Mouse (Mus musculus): ENCODE measurements around the gene Bphl. TPM values are rescaled to one million over a fixed set of nuclear protein-coding genes. Genes with fewer than 3 reads are reported as not detected.

Gene Bphl
- total RNA-seq (2021) = 10 to 100 TPM; 28.5 to 32.1 TPM

GRCm38 (mm10) chr13:34037172-34038055 is at the start of gene Bphl:
Bphl (plus strand) TSS chr13:34037597.
- DNase-seq (ENCODE audit: extremely low spot score in 1 of 2, low spot score in 2 of 2) = peak; percentile 89 to 96
- intact Hi-C loops (cut with DNase I) = no loop called here

GRCm38 (mm10) chr13:33989625-33990024 is 47.8 kb upstream of the Bphl start:
- intact Hi-C loops (cut with DNase I) = no loop called here
- no peak for DNase-seq (ENCODE audit: extremely low spot score in 1 of 2, low spot score in 2 of 2)

- intact Hi-C loops (cut with DNase I) = no loop called here
- DNase-seq (ENCODE audit: extremely low spot score in 1 of 2, low spot score in 2 of 2) = peak; percentile 42 to 81
Measured at GRCm38 (mm10) chr13:33995197-33995596, 42.2 kb upstream of the Bphl start.

GRCm38 (mm10) chr13:34002058-34003006 is 35.1 kb upstream of the Bphl start, which contains the start of the genes Ripk1 and Serpinb6a:
Ripk1 (plus strand) TSS chr13:34002363.
Serpinb6a (minus strand) TSS chr13:34002794.
- intact Hi-C loops (cut with DNase I) = no loop called here
- peak; percentile 84 to 96 for DNase-seq (ENCODE audit: extremely low spot score in 1 of 2, low spot score in 2 of 2)

GRCm38 (mm10) chr13:34003058-34003457 is 34.3 kb upstream of the Bphl start:
- intact Hi-C loops (cut with DNase I) = no loop called here
- DNase-seq (ENCODE audit: extremely low spot score in 1 of 2, low spot score in 2 of 2) = peak in 1 of 2 experiments; percentile 11

GRCm38 (mm10) chr13:34007234-34007633 is 30.2 kb upstream of the Bphl start:
- no peak for DNase-seq (ENCODE audit: extremely low spot score in 1 of 2, low spot score in 2 of 2)
- intact Hi-C loops (cut with DNase I) = no loop called here

GRCm38 (mm10) chr13:34016927-34017569 is 20.3 kb upstream of the Bphl start:
- intact Hi-C loops (cut with DNase I) = no loop called here
- DNase-seq (ENCODE audit: extremely low spot score in 1 of 2, low spot score in 2 of 2) = no peak

- intact Hi-C loops (cut with DNase I) = no loop called here
- DNase-seq (ENCODE audit: extremely low spot score in 1 of 2, low spot score in 2 of 2) = no peak
Measured at GRCm38 (mm10) chr13:34018521-34018920, 18.9 kb upstream of the Bphl start.

- DNase-seq (ENCODE audit: extremely low spot score in 1 of 2, low spot score in 2 of 2) = no peak
- intact Hi-C loops (cut with DNase I) = no loop called here
Measured at GRCm38 (mm10) chr13:34021998-34022397, 15.4 kb upstream of the Bphl start.

GRCm38 (mm10) chr13:34032041-34032440 is 5.4 kb upstream of the Bphl start:
- DNase-seq (ENCODE audit: extremely low spot score in 1 of 2, low spot score in 2 of 2) = no peak
- intact Hi-C loops (cut with DNase I) = no loop called here

- intact Hi-C loops (cut with DNase I) = no loop called here
- no peak for DNase-seq (ENCODE audit: extremely low spot score in 1 of 2, low spot score in 2 of 2)
Measured at GRCm38 (mm10) chr13:34035424-34035823, 2.0 kb upstream of the Bphl start.

- no peak for DNase-seq (ENCODE audit: extremely low spot score in 1 of 2, low spot score in 2 of 2)
- intact Hi-C loops (cut with DNase I) = no loop called here
Measured at GRCm38 (mm10) chr13:34036726-34037125, 671 bp upstream of the Bphl start.

- no peak for DNase-seq (ENCODE audit: extremely low spot score in 1 of 2, low spot score in 2 of 2)
- intact Hi-C loops (cut with DNase I) = no loop called here
Measured at GRCm38 (mm10) chr13:34038056-34038432, 647 bp downstream of the Bphl start.

- intact Hi-C loops (cut with DNase I) = no loop called here
- no peak for DNase-seq (ENCODE audit: extremely low spot score in 1 of 2, low spot score in 2 of 2)
Measured at GRCm38 (mm10) chr13:34038901-34039341, 1.5 kb downstream of the Bphl start.

- intact Hi-C loops (cut with DNase I) = loop anchor here (10.0 kb wide), 1 partner anchor 585 kb away; no protein-coding TSS in a partner anchor
Measured at GRCm38 (mm10) chr13:34040091-34040490, 2.7 kb downstream of the Bphl start.

GRCm38 (mm10) chr13:34043716-34044393 is 6.5 kb downstream of the Bphl start:
- intact Hi-C loops (cut with DNase I) = loop anchor here (10.0 kb wide), 1 partner anchor 581 kb away; no protein-coding TSS in a partner anchor
- DNase-seq (ENCODE audit: extremely low spot score in 1 of 2, low spot score in 2 of 2) = no peak

More at GRCm38 (mm10) chr13:34040091-34040490, 2.7 kb downstream of the Bphl start:
- DNase-seq (ENCODE audit: extremely low spot score in 1 of 2, low spot score in 2 of 2) = no peak

- intact Hi-C loops (cut with DNase I) = loop anchor here (2.0 to 10.0 kb wide), 2 partner anchors 109 to 579 kb away; no protein-coding TSS in a partner anchor
- DNase-seq (ENCODE audit: extremely low spot score in 1 of 2, low spot score in 2 of 2) = no peak
Measured at GRCm38 (mm10) chr13:34045511-34046249, 8.3 kb downstream of the Bphl start.
